In genomic region chr2:92296402-92296801, GRCm38 (mm10) we compare ENCODE assay signal across 9 mouse cellular contexts.
A peak's percentile ranks its signal among the peaks of the same experiment; 100 is the strongest.
DNase-seq lines count a peak whose midpoint lies in the region; ATAC-seq and TF ChIP-seq lines count a peak whose summit lies in the region.
"Had no signal": no experiment of that assay in that cellular context is flagged by ENCODE, and none has a peak within 500 bp of the region (broad histone marks: within the 10 kb centered on the region; RNA-seq: fewer than 3 reads in every experiment).

No protein-coding gene starts in this region.

- TF ChIP-seq POLR2A in CH12.LX (IDR thresholded peaks at IDR 0.05; ENCODE audit: low read depth, low read length) = no peak

- no peak overlapping the region for H3K27ac ChIP-seq in CH12.LX (ENCODE audit: insufficient read depth, low read depth)
- no peak overlapping the region for H3K27ac ChIP-seq in lung, postnatal 0 days (ENCODE audit: low read length)
- H3K27ac ChIP-seq: macrophage had no signal

- H3K4me3 ChIP-seq in CH12.LX (replicated peaks in 1 of 3; ENCODE audit: low read depth in 2 of 3, low read length in 2 of 3, poor library complexity in 1 of 3) = no peak overlapping the region
- no peak overlapping the region for H3K4me3 ChIP-seq in lung, postnatal 0 days (ENCODE audit: low read depth, low read length)

- H3K27me3 ChIP-seq in CH12.LX (replicated peaks) = no peaks in the 10 kb centered on the region
- no peaks in the 10 kb centered on the region for H3K27me3 ChIP-seq in lung, postnatal 0 days (replicated peaks; ENCODE audit: insufficient read depth, low read length)

- in situ Hi-C loops in CH12.LX (cut with MboI; ENCODE audit: low pct_ligation_motif_present, low pct_unique_long_range_greater_than_20kb, low sequenced_read_pairs) = no loop called here

- H3K9ac ChIP-seq in CH12.LX (ENCODE audit: insufficient read depth, low read depth) = no peak overlapping the region
- H3K9ac ChIP-seq in lung, postnatal 0 days (replicated peaks; ENCODE audit: low read depth) = no peak overlapping the region

- peak; percentile 49 for ATAC-seq in lung, postnatal 0 days

- TF ChIP-seq RAD21 in CH12.LX (IDR thresholded peaks at IDR 0.05; ENCODE audit: low read depth, low read length) = peak; percentile 81

- H3K79me2 ChIP-seq in CH12.LX (replicated peaks; ENCODE audit: control insufficient read depth, extremely low read depth, insufficient read depth, poor library complexity, severe bottlenecking) = no peaks in the 10 kb centered on the region; the same call in 1 of the 2 replicates

- TF ChIP-seq EP300 in CH12.LX (IDR thresholded peaks at IDR 0.05; ENCODE audit: low read length) = 0 out of 2 replicates have a peak, but pooled peaks have one; percentile 21
- TF ChIP-seq EP300 in lung, postnatal 0 days (IDR thresholded peaks at IDR 0.05) = no peak

- H3K4me2 ChIP-seq in CH12.LX (ENCODE audit: insufficient read depth, low read depth, poor library complexity, severe bottlenecking) = no peak overlapping the region
- no peak overlapping the region for H3K4me2 ChIP-seq in lung, postnatal 0 days (replicated peaks; ENCODE audit: low read depth, low read length)

- dilution Hi-C loops in CH12.LX (cut with MboI; ENCODE audit: extremely low pct_ligation_motif_present, extremely low pct_unique_long_range_greater_than_20kb, low sequenced_read_pairs) = no loop called here

- peak; percentile 92 for DNase-seq in CH12.LX (ENCODE audit: extremely low read depth)
- DNase-seq in adrenal gland, adult 2 months = peak; percentile 69
- peak; percentile 92 for DNase-seq in embryo, embryonic 11 days
- peak; percentile 81 for DNase-seq in heart, adult 8-10 months (ENCODE audit: low spot score)
- DNase-seq in layer of hippocampus, adult 11-12 months (ENCODE audit: low spot score) = peak; percentile 90
- DNase-seq in lung, postnatal 0 days (ENCODE audit: low spot score) = peak; percentile 95
- peak; percentile 74 for DNase-seq in right cerebral cortex, adult 18-20 months
- peak; percentile 88 for DNase-seq in urinary bladder, postnatal 14 days (ENCODE audit: low spot score)

- no peaks in the 10 kb centered on the region for H3K9me3 ChIP-seq in CH12.LX (replicated peaks; ENCODE audit: low read length)
- H3K9me3 ChIP-seq in lung, postnatal 0 days (ENCODE audit: low read length) = no peaks in the 10 kb centered on the region

- 7% methylated on average over 6 of the region's 6 CpGs for WGBS in lung, postnatal 0 days

- peaks cover 4 to 13% of the 10 kb centered on the region in 2 experiments for H3K36me3 ChIP-seq in CH12.LX (replicated peaks in 1 of 2; ENCODE audit: control insufficient read depth in 1 of 2, insufficient read depth in 1 of 2, low read length in 1 of 2)
- H3K36me3 ChIP-seq in lung, postnatal 0 days (ENCODE audit: insufficient read depth, low read length) = no peaks in the 10 kb centered on the region

- peak; percentile 68 to 91 for TF ChIP-seq CTCF in CH12.LX (conservative IDR thresholded peaks at IDR 0.05 in 1 of 2, IDR thresholded peaks at IDR 0.05 in 1 of 2; ENCODE audit: low read depth in 2 of 2, low read length in 2 of 2)
- TF ChIP-seq CTCF in lung, postnatal 0 days (IDR thresholded peaks at IDR 0.05) = peak; percentile 85

- peaks cover 0 to 15% of the 10 kb centered on the region in 2 experiments; a peak in 2 of 4 replicates for H3K4me1 ChIP-seq in CH12.LX (ENCODE audit: control insufficient read depth in 1 of 2, insufficient read depth in 2 of 2)
- H3K4me1 ChIP-seq in lung, postnatal 0 days (ENCODE audit: insufficient read depth, low read depth, low read length) = no peaks in the 10 kb centered on the region

TF ChIP-seq in CH12.LX, 34 proteins besides CTCF, POLR2A, EP300 and RAD21:
- TF ChIP-seq JUN (IDR thresholded peaks at IDR 0.05; ENCODE audit: insufficient read depth, low read depth, low read length) (no peak), CHD2 (IDR thresholded peaks at IDR 0.05; ENCODE audit: low read length) (no peak), SIN3A (IDR thresholded peaks at IDR 0.05; ENCODE audit: low read length) (no peak), NELFE (IDR thresholded peaks at IDR 0.05; ENCODE audit: low read depth, low read length) (peak; percentile 44; the same call in 1 of the 2 replicates), ZKSCAN1 (IDR thresholded peaks at IDR 0.05; ENCODE audit: borderline replicate concordance, low read depth, low read length) (no peak), MAX (IDR thresholded peaks at IDR 0.05; ENCODE audit: low read length) (0 out of 2 replicates have a peak, but pooled peaks have one; percentile 20), USF2 (conservative IDR thresholded peaks at IDR 0.05; ENCODE audit: low read depth, low read length) (no peak), RCOR1 (conservative IDR thresholded peaks at IDR 0.05; ENCODE audit: low read depth, low read length) (0 out of 2 replicates have a peak, but pooled peaks have one; percentile 26), MAZ (IDR thresholded peaks at IDR 0.05; ENCODE audit: low read depth, low read length) (no peak), SMC3 (IDR thresholded peaks at IDR 0.05; ENCODE audit: low read depth, low read length) (peak; percentile 79), ZMIZ1 (IDR thresholded peaks at IDR 0.05; ENCODE audit: low read depth, low read length) (no peak), ELF1 (IDR thresholded peaks at IDR 0.05; ENCODE audit: low read depth, low read length) (peak; percentile 82), KAT2A (IDR thresholded peaks at IDR 0.05; ENCODE audit: insufficient replicate concordance, low read length) (no peak), MXI1 (IDR thresholded peaks at IDR 0.05; ENCODE audit: low read depth, low read length) (no peak), MAFK (IDR thresholded peaks at IDR 0.05; ENCODE audit: insufficient replicate concordance, low read length) (no peak), CHD1 (IDR thresholded peaks at IDR 0.05; ENCODE audit: low read depth, low read length) (no peak), MEF2A (IDR thresholded peaks at IDR 0.05; ENCODE audit: borderline replicate concordance, low read depth, low read length) (peak; percentile 41; the same call in 1 of the 2 replicates), BHLHE40 (IDR thresholded peaks at IDR 0.05; ENCODE audit: low read depth, low read length) (no peak), USF1 (IDR thresholded peaks at IDR 0.05; ENCODE audit: low read depth, low read length) (no peak), TBP (conservative IDR thresholded peaks at IDR 0.05; ENCODE audit: low read depth, low read length) (no peak), ETS1 (conservative IDR thresholded peaks at IDR 0.05; ENCODE audit: low read depth, low read length) (no peak; the same call in 1 of the 2 replicates), NRF1 (IDR thresholded peaks at IDR 0.05; ENCODE audit: low read depth, low read length) (no peak), UBTF (IDR thresholded peaks at IDR 0.05; ENCODE audit: low read depth, low read length) (no peak), POLR2AphosphoS2 (IDR thresholded peaks at IDR 0.05; ENCODE audit: low read depth, low read length) (no peak), E2F4 (IDR thresholded peaks at IDR 0.05; ENCODE audit: insufficient replicate concordance, low read depth, low read length) (no peak), GABPA (IDR thresholded peaks at IDR 0.05; ENCODE audit: insufficient replicate concordance, low read depth, low read length) (no peak), ZC3H11A (IDR thresholded peaks at IDR 0.05; ENCODE audit: low read depth, low read length) (0 out of 2 replicates have a peak, but pooled peaks have one; percentile 16), HCFC1 (IDR thresholded peaks at IDR 0.05; ENCODE audit: low read depth, low read length) (peak; percentile 54), PAX5 (IDR thresholded peaks at IDR 0.05; ENCODE audit: low read length) (no peak), TCF12 (IDR thresholded peaks at IDR 0.05; ENCODE audit: low read depth, low read length) (no peak), MYC (IDR thresholded peaks at IDR 0.05; ENCODE audit: low read depth, low read length) (no peak), ZNF384 (IDR thresholded peaks at IDR 0.05; ENCODE audit: low read depth, low read length) (no peak), IRF4 (IDR thresholded peaks at IDR 0.05; ENCODE audit: low read depth, low read length) (0 out of 2 replicates have a peak, but pooled peaks have one; percentile 40), JUND (conservative IDR thresholded peaks at IDR 0.05; ENCODE audit: low read depth, low read length) (peak; percentile 44; the same call in 1 of the 2 replicates)
